Mouse (Mus musculus): ENCODE data around the gene Itga9.

Itga9 gene

GRCm38 (mm10) chr9:118776880-118777438, 170.5 kb downstream of the Itga9 start:
- no peak for DNase-seq (ENCODE audit: low spot score)

DNA sequence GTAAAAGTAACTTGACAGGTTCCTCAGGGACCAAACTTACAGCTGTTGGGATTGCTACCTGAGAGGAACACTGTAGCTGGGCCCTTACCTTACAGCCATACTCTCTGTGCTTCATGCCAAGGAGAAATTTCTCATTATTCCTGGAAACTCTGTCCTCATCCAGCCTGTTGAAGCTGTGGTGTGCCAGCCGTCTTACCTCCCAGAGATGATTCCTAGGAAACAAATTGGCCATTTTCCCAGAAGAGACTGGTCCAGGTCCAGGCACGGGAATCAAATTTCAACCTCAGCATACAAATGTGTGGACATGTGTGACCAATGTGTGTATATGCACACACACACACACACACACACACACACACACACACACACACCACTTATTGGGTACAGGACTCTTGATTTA, 172.1 kb downstream of the Itga9 start:
- DNase-seq (ENCODE audit: low spot score): no peak

GRCm38 (mm10) chr9:118784621-118785020, 178.1 kb downstream of the Itga9 start:
- DNase-seq (ENCODE audit: low spot score): no peak

DNA sequence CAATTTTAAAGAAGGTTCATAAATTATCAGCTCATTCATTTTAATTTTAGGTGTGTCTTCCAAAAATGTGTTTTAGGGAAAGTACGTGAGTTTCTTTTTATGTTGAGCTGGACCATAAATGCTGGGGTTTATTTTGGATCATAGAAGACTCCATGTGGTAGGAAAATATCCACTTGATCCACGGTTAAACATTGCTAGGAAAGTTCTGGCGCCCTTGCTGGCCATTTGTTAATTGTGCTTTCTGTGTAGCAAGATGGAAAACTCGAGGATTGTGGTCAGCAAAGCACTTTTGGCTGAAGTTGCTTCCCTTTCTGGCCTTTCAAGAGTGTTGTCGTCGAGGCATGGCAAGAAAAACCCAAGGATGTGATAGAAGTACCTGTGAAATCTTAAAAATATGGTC, 179.3 kb downstream of the Itga9 start:
- no peak for DNase-seq (ENCODE audit: low spot score)

DNA sequence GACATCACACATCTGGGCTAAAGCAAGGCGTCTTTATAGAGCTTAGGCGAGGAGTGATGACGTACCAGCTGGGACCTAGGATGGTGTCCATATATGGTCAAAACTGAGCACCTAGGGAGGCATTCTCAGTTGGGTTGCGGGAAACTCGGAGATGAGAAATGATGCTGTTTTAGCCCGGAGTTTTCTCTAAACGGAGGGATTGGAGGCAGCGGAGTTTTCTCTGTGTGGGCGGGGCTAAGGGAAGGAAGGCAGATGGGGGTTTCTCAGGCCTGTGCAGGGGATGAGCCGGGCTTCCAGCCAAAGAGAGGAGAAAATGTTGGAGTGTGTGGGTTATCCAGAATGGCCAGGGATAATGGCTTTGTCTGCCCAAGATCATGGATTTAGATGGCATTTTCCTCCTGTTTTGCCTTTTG, 182.4 kb downstream of the Itga9 start:
- no peak for DNase-seq (ENCODE audit: low spot score)

GRCm38 (mm10) chr9:118791231-118791630, 184.7 kb downstream of the Itga9 start:
- no peak for DNase-seq (ENCODE audit: low spot score)

GRCm38 (mm10) chr9:118793151-118793785, 186.8 kb downstream of the Itga9 start:
- no peak for DNase-seq (ENCODE audit: low spot score)

DNA sequence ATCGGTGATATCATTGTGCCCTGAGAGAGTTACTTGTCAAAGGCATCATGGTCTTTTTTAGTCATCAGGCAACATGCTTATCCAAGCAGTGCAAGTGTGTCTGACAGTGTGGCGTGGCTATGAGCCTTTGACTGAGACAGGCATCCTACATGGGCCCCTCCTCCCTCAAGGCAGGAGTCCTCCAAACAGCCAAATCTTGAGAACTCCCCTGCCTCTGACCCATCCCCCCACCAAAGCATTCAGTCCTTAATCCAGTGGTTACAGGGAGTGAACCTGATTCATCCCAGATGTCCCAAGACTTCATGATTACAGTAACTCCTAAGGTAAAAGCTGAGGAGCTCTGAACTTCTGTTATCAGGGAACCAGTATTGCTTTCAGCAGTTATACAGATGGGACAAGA, 188.2 kb downstream of the Itga9 start:
- no peak for DNase-seq (ENCODE audit: low spot score)

DNA sequence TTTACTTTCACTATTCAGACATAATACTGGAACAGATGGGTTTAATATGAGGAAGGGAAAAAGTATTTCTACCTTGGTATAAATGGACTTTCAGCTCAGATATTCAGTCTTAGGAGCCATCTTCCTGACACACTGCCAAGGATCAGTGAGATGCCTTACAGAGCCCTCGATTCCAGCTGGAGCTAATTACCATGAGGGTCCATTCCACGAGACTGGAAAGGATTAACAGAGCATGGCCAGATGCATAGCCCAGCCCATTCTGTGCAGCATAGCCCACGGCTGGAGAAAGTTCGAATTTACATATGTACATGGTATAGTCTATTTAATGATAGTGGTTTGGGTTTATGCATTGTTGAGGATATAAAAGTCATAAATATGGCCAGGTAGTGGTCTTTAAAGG, 188.8 kb downstream of the Itga9 start:
- no peak for DNase-seq (ENCODE audit: low spot score)

DNA sequence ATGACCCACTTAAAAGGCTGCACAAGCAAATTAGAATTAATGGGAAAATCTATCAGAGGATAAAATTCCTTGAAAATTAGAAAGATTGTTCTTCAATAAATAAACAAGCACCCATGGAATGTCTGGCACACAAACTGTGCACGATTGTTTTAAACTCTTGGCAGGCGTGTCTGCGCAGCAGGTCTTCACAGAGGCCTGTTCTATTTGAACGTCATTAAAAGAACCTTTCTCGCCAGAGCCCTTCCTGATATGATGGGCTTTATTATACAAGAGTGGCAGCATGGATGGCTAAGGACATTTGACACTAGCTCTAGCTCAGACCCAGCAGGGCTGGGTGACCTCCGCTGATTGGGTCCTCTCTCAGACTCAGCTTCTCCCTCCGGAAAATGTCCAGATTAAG, 192.6 kb downstream of the Itga9 start:
- no peak for DNase-seq (ENCODE audit: low spot score)

GRCm38 (mm10) chr9:118801176-118801909, 194.9 kb downstream of the Itga9 start:
- DNase-seq (ENCODE audit: low spot score): no peak

DNA sequence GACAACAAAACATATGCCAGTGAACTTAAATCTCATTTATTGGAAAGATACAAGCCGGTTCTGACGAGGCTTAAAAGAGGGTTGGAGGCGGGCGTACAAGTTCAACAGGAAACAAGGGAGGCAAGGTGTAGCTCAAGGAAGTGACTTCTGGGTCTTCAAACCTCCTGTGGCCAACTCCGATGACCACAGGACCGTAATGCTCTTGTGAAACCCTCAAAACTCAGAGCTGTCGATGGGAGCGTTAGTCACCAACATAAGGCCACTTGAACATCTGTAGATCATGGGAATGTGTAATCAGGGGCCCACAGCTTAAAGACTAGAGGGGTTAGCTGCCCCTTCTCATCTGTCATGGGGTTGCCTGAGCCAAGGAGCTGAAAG, 195.4 kb downstream of the Itga9 start:
- DNase-seq (ENCODE audit: low spot score): no peak

DNA sequence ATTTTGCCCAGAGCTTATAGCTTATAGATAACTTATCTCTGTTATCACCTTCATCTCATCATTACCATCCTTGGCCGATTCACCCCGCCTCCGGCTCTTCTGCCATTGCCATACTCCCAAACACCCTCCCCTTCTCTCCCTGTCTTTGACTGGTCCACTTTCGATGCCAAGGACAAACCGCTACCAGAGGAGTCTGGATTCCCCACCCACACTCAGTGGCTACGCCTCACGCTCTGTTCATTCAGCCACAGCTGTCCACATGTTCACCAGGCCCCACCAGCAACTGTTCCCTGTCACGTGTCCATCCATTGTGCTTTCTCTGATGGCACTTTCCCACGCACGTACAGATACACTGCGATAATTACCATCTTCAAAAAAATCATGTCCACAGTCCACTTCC, 195.9 kb downstream of the Itga9 start:
- DNase-seq (ENCODE audit: low spot score): no peak

- DNase-seq (ENCODE audit: low spot score): no peak
Observed at GRCm38 (mm10) chr9:118805740-118806139, 199.2 kb downstream of the Itga9 start.

DNA sequence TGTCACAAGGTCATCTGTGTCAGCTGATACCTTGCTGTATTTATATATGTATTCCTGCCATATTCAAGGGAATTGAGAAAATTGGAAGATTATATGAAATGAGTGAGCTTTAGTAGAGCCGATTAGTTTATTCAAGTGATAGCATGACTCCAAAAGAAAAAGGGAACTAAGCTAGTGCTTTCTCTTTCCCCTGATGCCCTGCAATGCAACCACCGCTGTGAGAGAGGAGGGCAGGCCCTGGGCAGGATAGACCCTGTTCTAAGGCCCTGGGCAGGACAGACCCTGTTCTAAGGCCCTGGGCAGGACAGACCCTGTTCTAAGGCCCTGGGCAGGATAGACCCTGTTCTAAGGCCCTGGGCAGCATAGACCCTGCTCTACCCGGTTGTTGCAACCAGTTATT, 201.2 kb downstream of the Itga9 start:
- DNase-seq (ENCODE audit: low spot score): no peak

DNA sequence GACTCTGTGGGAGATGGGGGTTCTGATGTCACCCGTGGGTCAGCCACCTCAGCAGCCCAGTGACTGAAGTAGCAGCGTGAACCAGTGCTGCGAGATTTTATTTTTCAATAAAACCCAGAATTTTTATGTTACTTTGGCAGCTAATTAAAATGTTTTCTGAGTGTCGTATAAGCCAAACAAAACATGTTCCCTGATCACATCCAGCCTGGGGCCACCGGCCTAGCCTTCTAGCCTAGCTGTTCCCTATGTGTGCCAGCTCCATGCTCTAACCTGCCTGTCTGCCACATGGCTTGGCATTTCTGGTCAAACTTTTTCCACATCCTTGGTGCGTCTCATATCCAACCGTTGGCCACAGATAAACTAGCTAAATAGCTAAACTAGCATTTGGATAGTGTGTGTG, 205.7 kb downstream of the Itga9 start:
- no peak for DNase-seq (ENCODE audit: low spot score)

DNA sequence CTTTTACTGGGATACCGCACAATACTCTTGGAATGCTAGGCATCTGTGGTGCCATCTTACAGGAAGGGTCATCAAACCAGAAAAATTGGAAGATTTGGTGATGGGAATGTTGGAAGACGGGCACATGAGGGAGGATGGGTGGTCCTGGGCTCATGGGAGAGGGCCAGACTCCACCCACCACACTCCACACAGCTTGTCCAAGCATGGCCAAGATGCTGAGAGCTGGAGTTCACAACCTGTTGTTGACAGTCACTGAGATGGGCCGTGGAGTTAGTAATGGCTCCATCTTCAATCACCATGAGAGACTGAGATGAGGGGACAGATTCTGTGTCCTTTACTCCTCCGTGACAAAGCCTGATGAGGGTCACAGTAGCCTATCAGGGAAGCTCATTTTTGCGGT, 207.0 kb downstream of the Itga9 start:
- no peak for DNase-seq (ENCODE audit: low spot score)

- DNase-seq (ENCODE audit: low spot score): no peak
Observed at GRCm38 (mm10) chr9:118814056-118814455, 207.6 kb downstream of the Itga9 start.

- DNase-seq (ENCODE audit: low spot score): no peak
Observed at GRCm38 (mm10) chr9:118814461-118814860, 208.0 kb downstream of the Itga9 start.

DNA sequence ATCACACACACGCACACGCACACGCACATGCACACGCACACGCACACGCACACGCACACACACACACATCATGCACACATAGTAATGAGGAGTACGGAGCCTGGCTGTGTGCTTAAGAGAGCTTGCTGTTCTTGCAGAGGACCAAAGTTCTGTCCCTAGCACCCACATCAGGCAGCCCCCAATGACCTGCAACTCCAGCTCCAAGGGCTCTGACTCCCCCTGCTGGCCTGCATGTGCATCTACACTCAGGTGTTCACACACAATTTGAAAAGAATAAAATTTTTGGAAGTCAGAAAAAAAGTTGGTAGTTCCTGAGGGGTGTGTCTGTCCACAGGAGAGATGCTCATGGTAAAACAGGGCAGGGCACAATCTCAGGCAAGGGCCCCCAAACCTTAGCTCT, 209.1 kb downstream of the Itga9 start:
- no peak for DNase-seq (ENCODE audit: low spot score)

DNA sequence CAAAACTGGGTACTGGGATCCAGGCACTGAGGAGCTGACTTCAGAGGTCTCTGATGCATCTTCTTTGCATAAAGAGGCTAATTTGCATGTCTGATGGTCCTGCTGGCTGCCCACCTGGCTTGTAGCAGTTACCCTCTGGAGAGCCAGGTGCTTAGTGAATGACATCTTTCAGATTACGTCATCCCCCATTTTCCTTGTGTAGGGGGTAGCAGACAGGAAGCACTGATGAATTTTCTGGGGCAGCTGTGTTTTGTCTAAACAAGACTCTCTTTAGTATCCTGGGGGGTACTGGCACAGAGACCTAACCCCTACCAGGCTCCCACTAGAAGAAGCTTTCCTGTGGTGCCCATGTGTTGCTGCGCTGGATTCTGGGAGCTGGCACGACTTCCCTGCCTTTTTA, 212.0 kb downstream of the Itga9 start:
- no peak for DNase-seq (ENCODE audit: low spot score)

- DNase-seq (ENCODE audit: low spot score): no peak
Observed at GRCm38 (mm10) chr9:118821220-118822185, 215.0 kb downstream of the Itga9 start.

DNA sequence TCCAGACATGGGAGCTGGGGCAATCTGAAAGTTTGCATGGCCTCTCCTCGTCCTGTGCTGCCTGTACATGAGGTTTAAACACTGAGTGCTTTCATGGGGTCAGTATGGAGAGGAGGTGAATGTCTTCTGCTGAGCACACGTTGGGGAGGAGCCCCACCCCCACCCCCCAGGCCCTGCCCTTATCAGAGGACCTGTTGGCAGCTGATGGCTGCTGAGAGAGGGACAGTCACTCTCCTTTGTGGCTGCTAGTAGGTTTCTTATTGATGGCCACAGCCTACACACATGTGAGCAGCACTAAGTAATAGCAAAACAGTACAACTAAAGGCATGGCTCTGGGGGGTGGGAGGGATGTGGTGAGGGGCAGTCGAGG, 215.7 kb downstream of the Itga9 start:
- no peak for DNase-seq (ENCODE audit: low spot score)

All from layer of hippocampus, adult 9-10 months (tissue).